Mouse (Mus musculus): ENCODE measurements around the gene Lmnb2. TPM values are rescaled to one million over a fixed set of nuclear protein-coding genes. Genes with fewer than 3 reads are reported as not detected.

The Lmnb2 gene
- 75.9 and 77.5 TPM in 2 replicates for polyA plus RNA-seq (2012; rRNA removed)
- 19.1 and 21.5 TPM in 2 replicates for polyA plus RNA-seq (2014; fragmentation: Nextera tagmentation; extraction: Ambion mirVana)

DNA sequence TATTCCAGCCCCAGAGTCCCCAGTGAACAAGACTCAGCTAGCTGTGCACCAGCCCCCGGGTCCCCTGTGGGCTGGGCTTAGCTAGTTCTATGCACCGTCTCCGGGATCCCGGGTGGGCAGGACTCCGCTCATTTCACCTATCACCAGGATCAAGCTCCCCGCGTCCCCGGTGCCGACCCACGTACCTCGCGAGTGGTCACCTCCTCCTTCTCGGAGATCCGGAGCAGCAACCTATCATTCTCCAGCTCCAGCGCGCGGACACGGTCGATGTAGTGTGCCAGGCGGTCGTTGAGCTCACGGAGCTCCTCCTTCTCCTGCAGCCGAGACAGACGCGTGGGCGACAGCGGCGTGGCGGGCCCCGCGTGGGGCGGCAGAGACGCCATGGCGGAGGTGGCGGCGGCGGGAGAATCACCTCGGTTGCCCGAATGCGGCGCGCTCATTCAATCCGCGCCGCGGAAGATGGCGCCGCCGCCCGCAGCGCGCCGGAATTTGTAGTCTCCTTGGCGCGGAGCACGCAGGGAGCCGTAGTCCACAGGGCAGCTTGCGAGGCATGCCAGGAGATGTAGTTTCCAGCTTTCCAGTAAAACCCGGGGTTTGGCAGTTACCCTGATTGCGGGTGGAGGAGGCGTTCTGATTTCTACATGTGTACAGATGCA, at the start of gene Lmnb2:
Gene Lmnb2, minus strand, starts transcription at position 467 of the 656 bp plus-strand sequence.
- Histone ChIP-seq H3K27ac (replicated peaks; ENCODE audit: low read depth, low read length) (no peak within 1 kb of the TSS), H3K4me3 (replicated peaks; ENCODE audit: low read length) (peak within 1 kb of the TSS; percentile 91), H3K36me3 (ENCODE audit: control insufficient read depth, insufficient read depth, low read length) (peaks cover 20% of the 10 kb centered on the region; the same call in 1 of the 2 replicates), H3K27me3 (ENCODE audit: control insufficient read depth, insufficient read depth, low read length) (no peaks in the 10 kb centered on the region), H3K9ac (ENCODE audit: low read depth, low read length, severe bottlenecking) (peak within 1 kb of the TSS; percentile 80), H3K9me3 (ENCODE audit: control insufficient read depth, low read length) (no peaks in the 10 kb centered on the region), H3K4me1 (ENCODE audit: control insufficient read depth, insufficient read depth, low read length) (peaks cover 13% of the 10 kb centered on the region; the same call in 1 of the 2 replicates), H3K4me2 (replicated peaks; ENCODE audit: low read depth, low read length, severe bottlenecking) (peak within 1 kb of the TSS; percentile 94)
- ATAC-seq (ENCODE audit: low FRiP score, low read depth) (peak; percentile 56; the same call in 1 of the 2 replicates), DNase-seq (ENCODE audit: low spot score) (peak; percentile 70)
- WGBS = under 1% methylated on average over 61 of the region's 61 CpGs
- TF ChIP-seq POLR2A (IDR thresholded peaks at IDR 0.05; ENCODE audit: borderline replicate concordance, extremely low read depth, insufficient read depth, insufficient read length) = 0 out of 2 replicates have a peak, but pooled peaks have one; percentile 62

DNA sequence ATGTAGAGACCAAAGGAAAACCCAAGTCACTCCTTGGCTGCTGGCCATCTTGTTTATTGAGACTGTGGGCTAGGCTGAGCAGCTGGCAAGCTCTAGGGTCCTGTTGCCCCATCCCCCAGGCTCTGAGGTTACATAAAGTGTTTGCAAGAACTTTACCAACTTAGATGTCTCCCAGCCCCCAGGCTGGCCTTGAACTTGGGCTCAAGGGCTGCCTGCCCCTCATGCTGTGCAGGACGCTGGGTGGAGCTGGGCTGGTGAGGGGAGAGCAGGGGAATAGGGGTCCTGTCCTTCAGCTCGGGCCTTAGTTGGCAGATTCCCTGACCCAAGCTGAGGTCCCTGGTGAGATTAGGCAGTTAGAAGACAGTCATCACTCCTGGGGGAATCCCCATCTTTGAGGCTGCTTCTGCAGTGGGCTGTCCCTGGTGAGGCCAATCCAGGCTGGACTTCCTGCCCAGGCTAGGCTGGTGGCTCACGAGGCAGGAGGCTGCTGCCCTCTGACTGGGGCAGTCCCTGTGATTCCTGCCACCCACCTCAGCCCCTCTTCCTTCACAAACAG, 49.1 kb upstream of the Lmnb2 start:
- H3K4me1 ChIP-seq (ENCODE audit: control insufficient read depth, insufficient read depth, low read length) = peaks cover 21% of the 10 kb centered on the region
- no peak for TF ChIP-seq POLR2A (IDR thresholded peaks at IDR 0.05; ENCODE audit: borderline replicate concordance, extremely low read depth, insufficient read depth, insufficient read length)
- no peak overlapping the region for H3K4me2 ChIP-seq (replicated peaks; ENCODE audit: low read depth, low read length, severe bottlenecking)
- no peaks in the 10 kb centered on the region for H3K36me3 ChIP-seq (ENCODE audit: control insufficient read depth, insufficient read depth, low read length)
- ATAC-seq (ENCODE audit: low FRiP score, low read depth) (no peak), DNase-seq (ENCODE audit: low spot score) (peak; percentile 71)
- WGBS = 58% methylated on average over 2 of the region's 3 CpGs
- H3K9me3 ChIP-seq (ENCODE audit: control insufficient read depth, low read length) = no peaks in the 10 kb centered on the region
- no peak overlapping the region for H3K27ac ChIP-seq (replicated peaks; ENCODE audit: low read depth, low read length)
- no peak overlapping the region for H3K9ac ChIP-seq (ENCODE audit: low read depth, low read length, severe bottlenecking)
- no peak overlapping the region for H3K4me3 ChIP-seq (replicated peaks; ENCODE audit: low read length)
- no peaks in the 10 kb centered on the region for H3K27me3 ChIP-seq (ENCODE audit: control insufficient read depth, insufficient read depth, low read length)

DNA sequence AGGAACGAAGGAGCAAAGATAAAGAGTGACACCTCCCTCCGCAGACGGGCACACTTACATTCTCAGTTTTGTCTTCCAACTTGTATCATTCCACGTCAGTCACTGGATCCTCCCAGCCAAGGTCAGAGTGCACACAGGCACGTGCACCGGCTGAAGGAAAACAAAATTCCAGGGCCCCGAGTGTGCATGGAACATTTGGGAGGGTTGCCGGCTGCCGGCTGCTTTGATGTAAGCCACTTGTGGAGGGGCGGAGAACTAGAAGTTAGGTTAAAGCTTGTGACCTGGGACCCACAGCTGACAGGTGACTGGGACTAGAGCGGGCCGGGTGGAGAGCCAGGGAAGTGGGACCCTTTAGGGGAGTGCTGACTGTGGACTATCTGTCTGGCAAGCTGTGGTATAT, 48.3 kb upstream of the Lmnb2 start:
- TF ChIP-seq POLR2A (IDR thresholded peaks at IDR 0.05; ENCODE audit: borderline replicate concordance, extremely low read depth, insufficient read depth, insufficient read length) = no peak
- 44% methylated on average over 12 of the region's 12 CpGs for WGBS
- Histone ChIP-seq H3K4me1 (ENCODE audit: control insufficient read depth, insufficient read depth, low read length) (peaks cover 24% of the 10 kb centered on the region), H3K9ac (ENCODE audit: low read depth, low read length, severe bottlenecking) (no peak overlapping the region), H3K36me3 (ENCODE audit: control insufficient read depth, insufficient read depth, low read length) (no peaks in the 10 kb centered on the region), H3K27ac (replicated peaks; ENCODE audit: low read depth, low read length) (no peak overlapping the region), H3K9me3 (ENCODE audit: control insufficient read depth, low read length) (no peaks in the 10 kb centered on the region), H3K27me3 (ENCODE audit: control insufficient read depth, insufficient read depth, low read length) (no peaks in the 10 kb centered on the region), H3K4me2 (replicated peaks; ENCODE audit: low read depth, low read length, severe bottlenecking) (no peak overlapping the region), H3K4me3 (replicated peaks; ENCODE audit: low read length) (no peak overlapping the region)
- ATAC-seq (ENCODE audit: low FRiP score, low read depth) (no peak), DNase-seq (ENCODE audit: low spot score) (no peak)

DNA sequence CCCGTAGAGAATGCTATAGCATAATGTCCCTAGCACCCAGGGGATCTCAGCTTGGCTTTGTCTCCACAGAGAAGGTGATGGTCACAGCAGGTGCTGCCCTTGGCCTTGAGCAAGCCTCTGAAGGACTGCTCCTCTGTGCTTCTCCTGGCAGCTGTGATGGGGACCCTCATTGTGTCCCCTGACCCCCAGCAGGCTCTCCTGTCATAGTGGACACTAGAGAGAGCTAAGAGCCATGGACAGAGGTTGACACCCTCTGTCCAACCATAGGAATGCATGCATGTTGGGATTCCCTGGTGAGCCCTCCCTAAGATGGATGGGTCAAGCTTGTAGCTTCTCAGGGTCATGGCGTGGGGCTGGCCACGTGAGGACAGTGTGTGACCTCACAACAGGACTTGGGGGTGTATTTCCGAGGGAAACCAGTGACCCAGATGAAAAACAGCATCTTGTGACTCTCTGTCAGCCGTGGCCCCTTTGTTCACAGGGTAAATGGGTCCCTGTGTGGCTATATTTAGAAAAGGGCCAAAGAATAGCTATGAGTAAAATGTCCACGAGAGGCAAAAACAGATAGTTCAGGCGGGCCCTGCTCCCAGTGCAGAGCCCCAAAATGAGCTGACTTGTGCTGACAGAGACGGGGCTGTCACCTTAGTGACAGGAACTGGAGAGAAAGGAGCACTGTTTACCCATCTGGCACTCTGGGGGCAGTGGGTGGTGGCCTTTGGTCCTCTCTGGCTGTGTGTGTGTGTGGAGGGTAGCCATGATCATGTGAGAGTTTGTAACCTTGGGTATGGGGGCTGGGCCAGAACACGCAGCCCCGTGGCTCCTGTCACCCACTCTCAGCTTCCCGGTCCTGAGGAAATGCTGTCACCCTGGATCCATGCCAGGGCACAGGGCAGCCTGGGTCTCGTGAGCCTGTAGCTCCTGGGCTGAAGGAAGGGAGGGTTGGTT, 45.3 kb upstream of the Lmnb2 start:
- Histone ChIP-seq H3K9ac (ENCODE audit: low read depth, low read length, severe bottlenecking) (no peak overlapping the region), H3K4me3 (replicated peaks; ENCODE audit: low read length) (no peak overlapping the region), H3K27me3 (ENCODE audit: control insufficient read depth, insufficient read depth, low read length) (no peaks in the 10 kb centered on the region), H3K27ac (replicated peaks; ENCODE audit: low read depth, low read length) (no peak overlapping the region), H3K4me1 (ENCODE audit: control insufficient read depth, insufficient read depth, low read length) (peaks cover 33% of the 10 kb centered on the region), H3K4me2 (replicated peaks; ENCODE audit: low read depth, low read length, severe bottlenecking) (no peak overlapping the region), H3K9me3 (ENCODE audit: control insufficient read depth, low read length) (no peaks in the 10 kb centered on the region), H3K36me3 (ENCODE audit: control insufficient read depth, insufficient read depth, low read length) (no peaks in the 10 kb centered on the region)
- 63% methylated on average over 12 of the region's 12 CpGs for WGBS
- ATAC-seq (ENCODE audit: low FRiP score, low read depth) (no peak), DNase-seq (ENCODE audit: low spot score) (no peak)
- TF ChIP-seq POLR2A (IDR thresholded peaks at IDR 0.05; ENCODE audit: borderline replicate concordance, extremely low read depth, insufficient read depth, insufficient read length) = no peak

DNA sequence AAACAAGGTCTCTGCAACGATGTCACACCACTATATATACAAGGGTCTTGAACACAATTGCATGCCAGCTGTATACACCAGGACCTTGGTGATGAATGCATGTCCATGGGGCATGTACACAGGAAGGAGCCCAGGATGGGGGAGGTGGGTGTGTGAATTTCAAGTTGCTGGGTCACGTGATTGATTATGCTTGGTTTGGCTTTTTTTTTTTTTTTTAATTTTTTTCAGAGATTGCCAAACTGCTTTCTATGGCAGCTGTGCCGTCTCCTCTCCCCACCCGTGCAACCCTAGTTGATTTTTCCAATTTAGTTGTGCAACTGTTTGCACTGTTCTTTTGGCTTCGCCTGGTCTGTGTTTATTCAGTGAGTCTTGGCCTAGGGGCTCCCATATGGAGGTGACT, 44.5 kb upstream of the Lmnb2 start:
- no peak overlapping the region for H3K9ac ChIP-seq (ENCODE audit: low read depth, low read length, severe bottlenecking)
- no peak for DNase-seq (ENCODE audit: low spot score)
- no peak overlapping the region for H3K27ac ChIP-seq (replicated peaks; ENCODE audit: low read depth, low read length)
- H3K4me1 ChIP-seq (ENCODE audit: control insufficient read depth, insufficient read depth, low read length) = peaks cover 32% of the 10 kb centered on the region
- H3K27me3 ChIP-seq (ENCODE audit: control insufficient read depth, insufficient read depth, low read length) = no peaks in the 10 kb centered on the region
- H3K4me3 ChIP-seq (replicated peaks; ENCODE audit: low read length) = no peak overlapping the region
- 83% methylated on average over 5 of the region's 5 CpGs for WGBS
- TF ChIP-seq POLR2A (IDR thresholded peaks at IDR 0.05; ENCODE audit: borderline replicate concordance, extremely low read depth, insufficient read depth, insufficient read length) = no peak
- no peak overlapping the region for H3K4me2 ChIP-seq (replicated peaks; ENCODE audit: low read depth, low read length, severe bottlenecking)
- H3K36me3 ChIP-seq (ENCODE audit: control insufficient read depth, insufficient read depth, low read length) = no peaks in the 10 kb centered on the region
- no peaks in the 10 kb centered on the region for H3K9me3 ChIP-seq (ENCODE audit: control insufficient read depth, low read length)
- no peak for ATAC-seq (ENCODE audit: low FRiP score, low read depth)

Data from limb, embryonic 14.5 days (tissue).